Mouse (Mus musculus) splenic B cell, adult 2 months (primary cell): ENCODE measurements around the gene Cstb.
"Not testable (repeated sequence)": the region's sequence is repeated elsewhere in the genome, so short reads cannot be mapped to it uniquely, and the experiment has no call there.

Source experiments
- DNase-seq: peaks from one replicate; pipeline ENCODE4 v3.0.0-alpha.2; 2011; ENCODE audit warnings: low read depth, low spot score
- H3K27me3 ChIP-seq: 2 replicates; pipeline ENCODE4 v1.6.1; 2012; ENCODE audit warnings: mild to moderate bottlenecking, low read length, moderate library complexity, mixed read lengths; ENCODE audit not compliant: control insufficient read depth, poor library complexity, insufficient read depth, severe bottlenecking
- H3K36me3 ChIP-seq: 2 replicates; pipeline ENCODE4 v1.6.1; 2012; ENCODE audit warnings: mild to moderate bottlenecking, low read length, moderate library complexity, mixed read lengths; ENCODE audit not compliant: control insufficient read depth, poor library complexity, insufficient read depth, severe bottlenecking

Cstb gene

GRCm38 (mm10) chr10:78407132-78407531, 18.3 kb upstream of the Cstb start:
- Histone ChIP-seq H3K27me3 (no peaks in the 10 kb centered on the region), H3K36me3 (peaks cover 21% of the 10 kb centered on the region)
- no peak for DNase-seq

GRCm38 (mm10) chr10:78409035-78409788, 16.3 kb upstream of the Cstb start:
- DNase-seq: no peak
- Histone ChIP-seq H3K27me3 (no peaks in the 10 kb centered on the region), H3K36me3 (peaks cover 15% of the 10 kb centered on the region)

- DNase-seq: no peak
- H3K27me3 ChIP-seq: no peaks in the 10 kb centered on the region
- peaks cover 10% of the 10 kb centered on the region for H3K36me3 ChIP-seq
Observed at GRCm38 (mm10) chr10:78411851-78412250, 13.6 kb upstream of the Cstb start.

- Histone ChIP-seq H3K36me3 (peaks cover 10% of the 10 kb centered on the region), H3K27me3 (no peaks in the 10 kb centered on the region)
- peak; percentile 98 for DNase-seq
Observed at GRCm38 (mm10) chr10:78412319-78413151, 12.9 kb upstream of the Cstb start, which contains the start of gene Rrp1. Gene Rrp1, minus strand, starts transcription at chr10:78413043.

- DNase-seq: no peak
- Histone ChIP-seq H3K36me3 (peaks cover 10% of the 10 kb centered on the region), H3K27me3 (no peaks in the 10 kb centered on the region)
Observed at GRCm38 (mm10) chr10:78413152-78413520, 12.3 kb upstream of the Cstb start.

GRCm38 (mm10) chr10:78414936-78415335, 10.5 kb upstream of the Cstb start:
- not testable (repeated sequence) for H3K36me3 ChIP-seq, DNase-seq, H3K27me3 ChIP-seq

- Histone ChIP-seq H3K27me3 (no peaks in the 10 kb centered on the region), H3K36me3 (no peaks in the 10 kb centered on the region)
- DNase-seq: no peak
Observed at GRCm38 (mm10) chr10:78417888-78418287, 7.6 kb upstream of the Cstb start.

- no peak for DNase-seq
- Histone ChIP-seq H3K36me3 (no peaks in the 10 kb centered on the region), H3K27me3 (no peaks in the 10 kb centered on the region)
Observed at GRCm38 (mm10) chr10:78418791-78419190, 6.7 kb upstream of the Cstb start.

- Histone ChIP-seq H3K36me3 (no peaks in the 10 kb centered on the region), H3K27me3 (no peaks in the 10 kb centered on the region)
- no peak for DNase-seq
Observed at GRCm38 (mm10) chr10:78420929-78421328, 4.5 kb upstream of the Cstb start.

GRCm38 (mm10) chr10:78422614-78423013, 2.9 kb upstream of the Cstb start:
- DNase-seq: peak; percentile 42
- Histone ChIP-seq H3K27me3 (no peaks in the 10 kb centered on the region), H3K36me3 (no peaks in the 10 kb centered on the region; the same call in 1 of the 2 replicates)

- no peaks in the 10 kb centered on the region for H3K27me3 ChIP-seq
- H3K36me3 ChIP-seq: no peaks in the 10 kb centered on the region; the same call in 1 of the 2 replicates
- DNase-seq: peak; percentile 42
Observed at GRCm38 (mm10) chr10:78426117-78426735, 757 bp downstream of the Cstb start.

GRCm38 (mm10) chr10:78428070-78428469, 2.6 kb downstream of the Cstb start:
- no peak for DNase-seq
- no peaks in the 10 kb centered on the region; the same call in 1 of the 2 replicates for H3K36me3 ChIP-seq
- H3K27me3 ChIP-seq: no peaks in the 10 kb centered on the region

- H3K36me3 ChIP-seq: no peaks in the 10 kb centered on the region; the same call in 1 of the 2 replicates
- no peak for DNase-seq
- no peaks in the 10 kb centered on the region for H3K27me3 ChIP-seq
Observed at GRCm38 (mm10) chr10:78429180-78429579, 3.7 kb downstream of the Cstb start.

- H3K27me3 ChIP-seq: no peaks in the 10 kb centered on the region
- H3K36me3 ChIP-seq: no peaks in the 10 kb centered on the region; the same call in 1 of the 2 replicates
- DNase-seq: no peak
Observed at GRCm38 (mm10) chr10:78429776-78430175, 4.3 kb downstream of the Cstb start.

- DNase-seq: no peak
- Histone ChIP-seq H3K27me3 (no peaks in the 10 kb centered on the region), H3K36me3 (no peaks in the 10 kb centered on the region)
Observed at GRCm38 (mm10) chr10:78432853-78433252, 7.4 kb downstream of the Cstb start.
